Mouse (Mus musculus): ENCODE measurements around the gene Sdc3. TPM values are rescaled to one million over a fixed set of nuclear protein-coding genes. Genes with fewer than 3 reads are reported as not detected.

The Sdc3 gene
- polyA plus RNA-seq (2017; shearing (Covaris generic)): 7.9 TPM

DNA sequence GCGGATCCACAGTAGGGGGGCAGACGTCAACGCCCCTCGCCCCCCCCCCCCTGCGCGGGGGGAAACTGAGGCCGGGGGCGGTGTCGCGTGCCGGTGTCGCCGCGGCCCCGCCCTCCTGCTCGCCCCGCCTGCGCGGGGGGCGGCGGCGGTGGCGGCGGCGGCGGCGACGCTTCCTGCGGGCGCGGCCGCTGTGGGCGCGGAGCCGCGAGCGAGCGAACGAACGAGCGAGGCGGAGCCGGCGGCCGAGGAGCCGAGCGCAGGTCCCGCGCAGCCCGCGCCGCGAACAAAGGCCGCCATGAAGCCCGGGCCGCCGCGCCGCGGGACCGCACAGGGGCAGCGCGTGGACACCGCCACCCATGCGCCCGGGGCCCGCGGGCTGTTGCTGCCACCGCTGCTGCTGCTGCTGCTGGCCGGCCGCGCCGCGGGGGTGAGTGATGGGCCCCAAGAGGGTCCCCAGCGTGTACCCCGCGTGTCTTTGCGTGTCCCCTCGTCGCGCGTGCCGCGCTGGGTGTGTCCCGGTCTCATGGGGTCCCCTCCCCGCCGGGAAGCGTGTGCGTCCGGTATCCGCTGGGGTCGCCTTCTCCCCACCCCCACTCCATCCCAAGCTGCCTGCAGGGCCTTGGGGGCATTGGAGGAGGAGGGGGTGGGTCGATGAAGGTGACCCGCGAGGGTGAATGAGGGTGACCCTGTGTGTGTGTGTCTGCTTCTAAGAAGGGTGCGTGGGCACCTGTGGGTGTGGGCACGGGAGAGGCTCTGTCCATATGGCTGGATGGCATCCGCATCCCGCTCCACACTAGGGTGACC lies at the start of gene Sdc3:
Gene Sdc3, plus strand, starts transcription at position 162 of the 804 bp plus-strand sequence.

Other genes starting within 250 kb of the Sdc3 start
- gene Nkain1, start 218.4 kb upstream of the Sdc3 start, polyA plus RNA-seq (2017; shearing (Covaris generic)): not detected
- 110 TPM for gene Pum1, start 129.2 kb upstream of the Sdc3 start, polyA plus RNA-seq (2017; shearing (Covaris generic))
- 1,208 TPM for gene Laptm5, start 120.6 kb downstream of the Sdc3 start, polyA plus RNA-seq (2017; shearing (Covaris generic))
- not detected for gene Matn1, start 151.8 kb downstream of the Sdc3 start, polyA plus RNA-seq (2017; shearing (Covaris generic))

All from naive thymus-derived CD4-positive, alpha-beta T cell, adult 5 months (primary cell).